Mouse (Mus musculus) hindbrain, embryonic 12.5 days (tissue): Measurements from ENCODE around the gene Ccdc138. TPM values are rescaled to one million over a fixed set of nuclear protein-coding genes. Genes with fewer than 3 reads are reported as not detected.

Experiments used
- ATAC-seq: fragments of 200-750 bp; cut with Nextera tagmentation; 2 replicates; pipeline ENCODE4 v1.8.0; 2017; ENCODE audit warnings: moderate TSS enrichment; ENCODE audit not compliant: low FRiP score
- H3K27ac ChIP-seq: fragments of 300-500 bp; sonication (generic); 2 replicates; pipeline ENCODE4 v1.5.1; 2016; ENCODE audit warnings: mild to moderate bottlenecking
- H3K27me3 ChIP-seq: fragments of 300-500 bp; sonication (generic); 2 replicates; pipeline ENCODE4 v1.6.1; 2016; ENCODE audit warnings: mild to moderate bottlenecking
- H3K36me3 ChIP-seq: fragments of 300-500 bp; sonication (generic); 2 replicates; pipeline ENCODE4 v1.6.1; 2016; ENCODE audit warnings: mild to moderate bottlenecking
- H3K4me1 ChIP-seq: fragments of 300-500 bp; sonication (generic); 2 replicates; pipeline ENCODE4 v1.6.1; 2016
- H3K4me2 ChIP-seq: fragments of 300-500 bp; sonication (generic); replicated peaks from 2 replicates; pipeline ENCODE4 v1.6.1; 2016; ENCODE audit warnings: mild to moderate bottlenecking
- H3K4me3 ChIP-seq: fragments of 300-500 bp; sonication (generic); 2 replicates; pipeline ENCODE4 v1.5.1; 2016; ENCODE audit warnings: mild to moderate bottlenecking
- H3K9ac ChIP-seq: fragments of 300-500 bp; sonication (generic); 2 replicates; pipeline ENCODE4 v1.6.1; 2016; ENCODE audit warnings: mild to moderate bottlenecking, moderate library complexity
- H3K9me3 ChIP-seq: fragments of 300-500 bp; sonication (generic); replicated peaks from 2 replicates; pipeline ENCODE4 v1.6.1; 2016; ENCODE audit warnings: mild to moderate bottlenecking
- WGBS: fragments of 180-500 bp; shearing (Covaris S2); methylation state at CpG from one replicate; pipeline ENCODE4 v1.1.7; 2016; 5-methylcytosine and 5-hydroxymethylcytosine counted together
- polyA plus RNA-seq: library from polyadenylated mRNA; unstranded; fragments of >200 nt; fragmentation: Nextera tagmentation; extraction: Ambion mirVana; gene quantifications from 2 replicates; pipeline ENCODE4 v1.2.1, GENCODE M21; 2016

Ccdc138 gene
- 11.4 and 13.2 TPM in 2 replicates for polyA plus RNA-seq

DNA sequence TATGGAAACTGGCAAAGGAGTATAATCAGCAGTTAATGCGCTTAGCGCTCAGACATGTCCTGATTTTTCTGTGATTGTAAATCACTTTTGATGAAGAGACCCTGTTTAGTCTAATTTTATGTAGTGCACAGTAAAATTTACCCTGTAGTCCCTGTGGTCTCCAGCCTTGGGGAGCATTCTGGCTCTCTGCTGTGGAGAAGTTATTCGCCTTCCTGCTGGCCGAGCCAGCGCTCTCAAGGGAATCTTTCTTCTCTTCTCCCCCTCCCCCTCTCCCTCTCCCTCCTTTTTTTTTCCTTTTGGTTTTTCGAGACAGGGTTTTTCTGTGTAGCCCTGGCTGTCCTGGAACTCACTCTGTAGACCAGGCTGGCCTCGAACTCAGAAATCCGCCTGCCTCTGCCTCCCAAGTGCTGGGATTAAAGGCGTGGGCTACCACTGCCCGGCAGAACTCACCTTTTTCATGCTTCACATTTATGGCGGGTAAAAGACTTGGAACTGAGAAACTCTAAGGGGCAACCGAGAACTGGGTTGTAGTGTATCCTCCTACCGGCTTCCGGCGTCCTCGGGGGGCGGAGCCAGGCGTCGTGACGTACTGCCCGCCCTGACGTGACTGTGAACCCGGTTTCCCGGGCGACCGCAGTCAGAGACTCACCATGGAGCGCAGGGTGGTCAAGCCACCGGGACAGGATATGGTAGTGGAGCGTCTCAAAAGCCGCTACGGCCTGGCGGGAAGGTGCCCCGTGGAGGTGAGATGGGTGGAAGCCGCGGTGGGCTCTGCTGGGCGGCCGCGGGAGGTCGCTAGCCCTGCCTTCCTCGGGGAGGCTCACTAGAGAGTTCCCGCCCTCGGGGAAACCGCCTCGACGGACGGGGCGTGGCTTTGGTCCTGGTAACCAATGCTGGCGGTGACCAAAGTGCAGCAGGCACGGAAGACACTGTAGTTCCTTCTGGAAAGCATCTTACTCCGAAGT is at the start of gene Ccdc138:
Gene Ccdc138 (plus strand): TSS at position 629 of the 965 bp plus-strand sequence.
- 2% methylated on average over 50 of the region's 50 CpGs for WGBS
- H3K4me3 ChIP-seq = peak within 1 kb of the TSS; percentile 73
- peak within 1 kb of the TSS; percentile 58 for H3K4me2 ChIP-seq
- H3K36me3 ChIP-seq = peaks cover 21% of the 10 kb centered on the region
- H3K9me3 ChIP-seq = no peaks in the 10 kb centered on the region
- peak; percentile 99 for ATAC-seq
- no peaks in the 10 kb centered on the region for H3K27me3 ChIP-seq
- H3K9ac ChIP-seq = peak within 1 kb of the TSS; percentile 60
- H3K27ac ChIP-seq = peak within 1 kb of the TSS; percentile 82
- peaks cover 5% of the 10 kb centered on the region; the same call in 1 of the 2 replicates for H3K4me1 ChIP-seq

DNA sequence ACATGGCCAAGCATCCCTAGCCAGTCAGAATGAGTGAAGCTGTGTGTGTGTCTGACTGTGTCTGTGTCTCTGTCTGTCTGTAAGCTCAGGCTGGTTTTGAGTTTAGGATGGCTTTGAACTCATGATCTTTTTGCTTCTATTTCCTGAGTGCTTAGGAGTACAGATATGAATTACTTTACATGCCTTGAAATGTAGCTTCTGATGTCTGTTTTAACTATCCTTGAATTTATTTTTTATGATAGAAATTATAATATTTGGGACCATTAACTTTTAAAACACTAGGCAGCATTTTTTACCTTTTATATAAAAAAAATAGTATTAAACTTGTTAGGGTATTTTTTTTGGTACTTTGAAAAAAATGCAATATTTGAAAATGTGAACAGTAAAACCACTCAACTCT is 46.2 kb upstream of the Ccdc138 start:
- H3K4me3 ChIP-seq = no peak overlapping the region
- H3K27me3 ChIP-seq = no peaks in the 10 kb centered on the region
- H3K27ac ChIP-seq = no peak overlapping the region
- no peak overlapping the region for H3K4me2 ChIP-seq
- H3K4me1 ChIP-seq = peaks cover 2% of the 10 kb centered on the region; the same call in 1 of the 2 replicates
- peaks cover 15% of the 10 kb centered on the region for H3K36me3 ChIP-seq
- no peak overlapping the region for H3K9ac ChIP-seq
- no peak for ATAC-seq
- no peaks in the 10 kb centered on the region for H3K9me3 ChIP-seq

DNA sequence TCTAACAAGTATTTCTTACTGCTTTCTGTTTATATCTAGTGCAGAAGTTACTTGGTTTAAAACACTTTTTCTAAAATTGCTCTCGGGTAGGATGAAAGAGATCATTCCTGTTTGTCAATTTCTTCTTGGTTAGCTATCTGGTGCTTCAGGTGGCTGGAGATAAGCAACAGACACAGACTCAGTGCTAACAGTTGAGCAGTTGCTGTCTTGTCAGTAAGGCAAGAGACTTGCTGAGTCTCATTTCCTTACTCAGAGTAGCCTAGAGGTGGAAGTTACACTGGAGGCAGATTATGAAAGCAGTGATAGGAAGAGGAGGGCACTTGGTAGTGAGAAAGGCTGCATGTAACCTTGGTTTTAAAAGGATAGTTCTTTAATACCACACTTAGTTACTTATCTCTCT is 45.6 kb upstream of the Ccdc138 start:
- H3K4me2 ChIP-seq = no peak overlapping the region
- peaks cover 15% of the 10 kb centered on the region for H3K36me3 ChIP-seq
- no peak overlapping the region for H3K4me3 ChIP-seq
- 92% methylated on average over 1 of the region's 1 CpGs for WGBS
- ATAC-seq = no peak
- no peak overlapping the region for H3K9ac ChIP-seq
- H3K27ac ChIP-seq = no peak overlapping the region
- peaks cover 2% of the 10 kb centered on the region; the same call in 1 of the 2 replicates for H3K4me1 ChIP-seq
- no peaks in the 10 kb centered on the region for H3K9me3 ChIP-seq
- no peaks in the 10 kb centered on the region for H3K27me3 ChIP-seq

- H3K4me2 ChIP-seq = no peak overlapping the region
- WGBS = 97% methylated on average over 1 of the region's 1 CpGs
- no peaks in the 10 kb centered on the region for H3K9me3 ChIP-seq
These were observed 37.9 kb upstream of the Ccdc138 start for GRCm38 (mm10) chr10:58459896-58460295.

GRCm38 (mm10) chr10:58477086-58477755 is 20.5 kb upstream of the Ccdc138 start:
- Histone ChIP-seq H3K27me3 (no peaks in the 10 kb centered on the region), H3K36me3 (peaks cover 52% of the 10 kb centered on the region), H3K4me1 (no peaks in the 10 kb centered on the region), H3K4me3 (no peak overlapping the region), H3K27ac (no peak overlapping the region), H3K9me3 (no peaks in the 10 kb centered on the region), H3K4me2 (no peak overlapping the region), H3K9ac (no peak overlapping the region)
- 92% methylated on average over 5 of the region's 5 CpGs for WGBS
- no peak for ATAC-seq

More at GRCm38 (mm10) chr10:58459896-58460295, 37.9 kb upstream of the Ccdc138 start:
- no peak overlapping the region for H3K27ac ChIP-seq
- peaks cover 35% of the 10 kb centered on the region for H3K36me3 ChIP-seq
- H3K4me1 ChIP-seq = no peaks in the 10 kb centered on the region
- no peak overlapping the region for H3K9ac ChIP-seq
- H3K27me3 ChIP-seq = no peaks in the 10 kb centered on the region
- ATAC-seq = no peak
- H3K4me3 ChIP-seq = no peak overlapping the region

DNA sequence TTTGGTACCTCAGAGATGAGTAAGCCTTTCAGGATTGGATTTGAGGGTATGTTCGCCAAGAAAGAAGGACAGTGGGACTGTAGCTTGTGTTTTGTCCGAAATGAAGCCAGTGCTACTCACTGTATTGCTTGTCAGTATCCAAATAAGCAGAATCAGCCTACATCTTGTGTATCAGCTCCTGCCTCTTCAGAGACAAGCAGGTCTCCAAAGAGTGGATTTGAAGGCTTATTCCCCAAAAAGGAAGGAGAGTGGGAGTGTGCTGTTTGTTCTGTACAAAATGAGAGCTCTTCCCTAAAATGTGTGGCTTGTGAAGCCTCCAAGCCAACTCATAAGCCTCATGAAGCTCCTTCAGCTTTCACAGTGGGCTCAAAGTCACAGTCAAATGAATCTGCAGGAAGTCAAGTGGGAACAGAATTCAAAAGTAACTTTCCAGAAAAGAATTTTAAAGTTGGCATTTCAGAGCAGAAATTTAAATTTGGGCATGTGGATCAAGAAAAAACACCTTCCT is 19.6 kb upstream of the Ccdc138 start:
- no peak overlapping the region for H3K4me2 ChIP-seq
- H3K9me3 ChIP-seq = no peaks in the 10 kb centered on the region
- WGBS = 84% methylated on average over 2 of the region's 2 CpGs
- H3K4me1 ChIP-seq = no peaks in the 10 kb centered on the region
- H3K4me3 ChIP-seq = no peak overlapping the region
- no peaks in the 10 kb centered on the region for H3K27me3 ChIP-seq
- H3K36me3 ChIP-seq = peaks cover 54% of the 10 kb centered on the region
- no peak overlapping the region for H3K27ac ChIP-seq
- no peak for ATAC-seq
- H3K9ac ChIP-seq = no peak overlapping the region

- H3K4me2 ChIP-seq = no peak overlapping the region
- no peaks in the 10 kb centered on the region for H3K4me1 ChIP-seq
- no peaks in the 10 kb centered on the region for H3K27me3 ChIP-seq
- peaks cover 62% of the 10 kb centered on the region for H3K36me3 ChIP-seq
- WGBS = 93% methylated on average over 4 of the region's 4 CpGs
- H3K27ac ChIP-seq = no peak overlapping the region
- no peak for ATAC-seq
- H3K4me3 ChIP-seq = no peak overlapping the region
- no peaks in the 10 kb centered on the region for H3K9me3 ChIP-seq
- no peak overlapping the region for H3K9ac ChIP-seq
These were observed 17.7 kb upstream of the Ccdc138 start for GRCm38 (mm10) chr10:58479954-58480490.

GRCm38 (mm10) chr10:58491031-58491430 is 6.7 kb upstream of the Ccdc138 start:
- no peaks in the 10 kb centered on the region for H3K27me3 ChIP-seq
- peaks cover 57% of the 10 kb centered on the region for H3K36me3 ChIP-seq
- no peak overlapping the region for H3K4me3 ChIP-seq
- WGBS = 95% methylated on average over 5 of the region's 5 CpGs
- no peak for ATAC-seq
- no peak overlapping the region for H3K27ac ChIP-seq
- H3K4me2 ChIP-seq = no peak overlapping the region
- H3K4me1 ChIP-seq = no peaks in the 10 kb centered on the region
- H3K9ac ChIP-seq = no peak overlapping the region
- H3K9me3 ChIP-seq = no peaks in the 10 kb centered on the region

- no peak overlapping the region for H3K27ac ChIP-seq
- peaks cover 5% of the 10 kb centered on the region; the same call in 1 of the 2 replicates for H3K4me1 ChIP-seq
- no peak overlapping the region for H3K9ac ChIP-seq
- H3K36me3 ChIP-seq = peaks cover 38% of the 10 kb centered on the region
- no peaks in the 10 kb centered on the region for H3K27me3 ChIP-seq
- no peak overlapping the region for H3K4me2 ChIP-seq
- H3K9me3 ChIP-seq = no peaks in the 10 kb centered on the region
- no peak for ATAC-seq
- H3K4me3 ChIP-seq = no peak overlapping the region
- 85% methylated on average over 2 of the region's 2 CpGs for WGBS
These were observed 2.1 kb upstream of the Ccdc138 start for GRCm38 (mm10) chr10:58495637-58496036.

DNA sequence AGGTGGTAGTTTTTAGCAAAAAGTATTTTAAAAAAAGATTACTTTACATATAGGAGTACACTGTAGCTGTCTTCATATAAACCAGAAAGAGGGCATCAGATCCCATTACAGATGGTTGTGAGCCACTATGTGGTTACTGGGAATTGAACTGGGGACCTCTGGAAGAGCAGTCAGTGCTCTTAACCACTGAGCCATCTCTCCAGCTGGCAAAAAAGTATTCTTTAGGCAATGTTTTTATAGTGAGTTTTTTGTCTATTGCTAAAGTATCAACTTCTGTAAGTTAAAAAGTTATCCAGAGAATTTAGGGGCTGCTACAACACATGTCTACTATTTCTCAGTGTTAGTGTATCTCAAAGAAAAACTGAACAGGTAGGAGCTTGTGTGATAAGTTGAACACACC is 1.0 kb upstream of the Ccdc138 start:
- Histone ChIP-seq H3K9ac (no peak overlapping the region), H3K27ac (no peak overlapping the region)
- ATAC-seq = no peak

GRCm38 (mm10) chr10:58498516-58498915 is 768 bp downstream of the Ccdc138 start:
- Histone ChIP-seq H3K4me2 (peak overlapping the region; percentile 58), H3K27me3 (no peaks in the 10 kb centered on the region), H3K36me3 (peaks cover 12% of the 10 kb centered on the region), H3K4me3 (peak overlapping the region; percentile 73), H3K27ac (no peak overlapping the region), H3K9ac (peak overlapping the region; percentile 60; the same call in 1 of the 2 replicates), H3K4me1 (peaks cover 5% of the 10 kb centered on the region; the same call in 1 of the 2 replicates), H3K9me3 (no peaks in the 10 kb centered on the region)
- WGBS = 65% methylated on average over 2 of the region's 2 CpGs
- ATAC-seq = no peak

More for the DNA sequence above, 1.0 kb upstream of the Ccdc138 start:
- Histone ChIP-seq H3K4me3 (peak overlapping the region; percentile 73; the same call in 1 of the 2 replicates), H3K4me1 (peaks cover 5% of the 10 kb centered on the region; the same call in 1 of the 2 replicates), H3K4me2 (peak overlapping the region; percentile 58; the same call in 1 of the 2 replicates), H3K36me3 (peaks cover 28% of the 10 kb centered on the region), H3K9me3 (no peaks in the 10 kb centered on the region), H3K27me3 (no peaks in the 10 kb centered on the region)

GRCm38 (mm10) chr10:58529358-58529757 is 31.6 kb downstream of the Ccdc138 start:
- Histone ChIP-seq H3K36me3 (peaks cover 17% of the 10 kb centered on the region; the same call in 1 of the 2 replicates), H3K4me3 (no peak overlapping the region), H3K27ac (no peak overlapping the region), H3K4me2 (no peak overlapping the region), H3K4me1 (no peaks in the 10 kb centered on the region), H3K9ac (no peak overlapping the region), H3K27me3 (no peaks in the 10 kb centered on the region), H3K9me3 (no peaks in the 10 kb centered on the region)
- 91% methylated on average over 1 of the region's 1 CpGs for WGBS
- ATAC-seq = no peak
